Mouse (Mus musculus) embryonic fibroblast, embryonic 13.5 days (primary cell): ENCODE results near the gene Kif2b. TPM values are rescaled to one million over a fixed set of nuclear protein-coding genes. Genes with fewer than 3 reads are reported as not detected.

ENCODE experiments used
- H3K27ac ChIP-seq: 2 replicates; pipeline ENCODE4 v1.5.1; 2012; ENCODE audit warnings: low read length, control low read depth, inconsistent platforms; ENCODE audit not compliant: insufficient read depth
- H3K4me1 ChIP-seq: 2 replicates; pipeline ENCODE4 v1.6.1; 2011; ENCODE audit warnings: low read length; ENCODE audit not compliant: control insufficient read depth, insufficient read depth
- H3K4me3 ChIP-seq: 2 replicates; pipeline ENCODE4 v1.5.1; 2011; ENCODE audit warnings: mild to moderate bottlenecking, control low read depth, low read length; ENCODE audit not compliant: insufficient read depth
- CTCF ChIP-seq: IDR thresholded peaks from 2 replicates; pipeline ENCODE4 v1.5.1; 2011; ENCODE audit warnings: mild to moderate bottlenecking, control low read depth, low read length, moderate library complexity, borderline replicate concordance; ENCODE audit not compliant: insufficient read depth
- POLR2A ChIP-seq: IDR thresholded peaks from 2 replicates; pipeline ENCODE4 v1.6.1; 2011; ENCODE audit warnings: low read depth, mild to moderate bottlenecking, control low read depth, low read length, moderate library complexity
- polyA plus RNA-seq: library from polyadenylated mRNA; stranded (reverse); fragments of >200 nt; gene quantifications from 2 replicates; pipeline ENCODE4 v1.2.4, GENCODE M21; 2011; ENCODE audit warnings: low read depth; ENCODE audit not compliant: missing spikeins, insufficient read length

The Kif2b gene
- polyA plus RNA-seq, result not detected in 2 replicates

- TF ChIP-seq CTCF, result no peak
- TF ChIP-seq POLR2A, result no peak
- Histone ChIP-seq H3K4me1 (no peaks in the 10 kb centered on the region), H3K27ac (no peak within 1 kb of the TSS)
Measured at GRCm38 (mm10) chr11:91577317-91577716, at the start of gene Kif2b. TSS of gene Kif2b (minus strand) at chr11:91577558.

GRCm38 (mm10) chr11:91593088-91593487 is 15.7 kb upstream of the Kif2b start:
- Histone ChIP-seq H3K4me1 (no peaks in the 10 kb centered on the region), H3K4me3 (no peak overlapping the region), H3K27ac (no peak overlapping the region)
- TF ChIP-seq CTCF (no peak), POLR2A (no peak)

More at GRCm38 (mm10) chr11:91577317-91577716, at the start of gene Kif2b:
- H3K4me3 ChIP-seq, result no peak within 1 kb of the TSS

- Histone ChIP-seq H3K4me3 (no peak overlapping the region), H3K27ac (no peak overlapping the region), H3K4me1 (no peaks in the 10 kb centered on the region)
- no peak for TF ChIP-seq CTCF
- TF ChIP-seq POLR2A, result no peak
Measured at GRCm38 (mm10) chr11:91576856-91577255, 502 bp downstream of the Kif2b start.

GRCm38 (mm10) chr11:91575406-91575805 is 2.0 kb downstream of the Kif2b start:
- no peaks in the 10 kb centered on the region for H3K4me1 ChIP-seq
- TF ChIP-seq POLR2A, result no peak
- TF ChIP-seq CTCF, result no peak
- no peak overlapping the region for H3K4me3 ChIP-seq
- H3K27ac ChIP-seq, result no peak overlapping the region

GRCm38 (mm10) chr11:91574477-91574876 is 2.9 kb downstream of the Kif2b start:
- no peak overlapping the region for H3K27ac ChIP-seq

GRCm38 (mm10) chr11:91530737-91531136 is 46.6 kb downstream of the Kif2b start:
- TF ChIP-seq CTCF (no peak), POLR2A (no peak)
- H3K4me1 ChIP-seq, result no peaks in the 10 kb centered on the region
- no peak overlapping the region for H3K4me3 ChIP-seq
- no peak overlapping the region for H3K27ac ChIP-seq

More at GRCm38 (mm10) chr11:91574477-91574876, 2.9 kb downstream of the Kif2b start:
- no peak for TF ChIP-seq POLR2A
- TF ChIP-seq CTCF, result no peak
- Histone ChIP-seq H3K4me3 (no peak overlapping the region), H3K4me1 (no peaks in the 10 kb centered on the region)
